In genomic region chr3:122620285-122620931, GRCm38 (mm10) we compare ENCODE assay signal across 8 mouse cellular contexts. TPM values are rescaled to one million over a fixed set of nuclear protein-coding genes. Genes with fewer than 3 reads are reported as not detected.
DNase-seq lines count a peak whose midpoint lies in the region; ATAC-seq and TF ChIP-seq lines count a peak whose summit lies in the region.

No protein-coding gene starts in this region.

- no peaks in the 10 kb centered on the region for H3K9me3 ChIP-seq in forebrain, embryonic 10.5 days
- no peaks in the 10 kb centered on the region for H3K9me3 ChIP-seq in neural tube, embryonic 15.5 days (replicated peaks)

- under 1% methylated on average over 21 of the region's 21 CpGs for WGBS in forebrain, embryonic 10.5 days
- 2% methylated on average over 21 of the region's 21 CpGs for WGBS in lung, adult 2 months
- WGBS in neural tube, embryonic 15.5 days: under 1% methylated on average over 21 of the region's 21 CpGs

- peak overlapping the region; percentile 100 for H3K27ac ChIP-seq in forebrain, embryonic 10.5 days
- H3K27ac ChIP-seq in neural tube, embryonic 15.5 days (replicated peaks): peak overlapping the region; percentile 99

- ATAC-seq in neural tube, embryonic 15.5 days (ENCODE audit: low FRiP score): peak; percentile 46

- no peak for TF ChIP-seq POLR2A in lung, adult 2 months (IDR thresholded peaks at IDR 0.05; ENCODE audit: borderline replicate concordance, extremely low read depth, low read depth, low read length)

- intact Hi-C loops in heart, postnatal 36 days (cut with DNase I): no loop called here

- no peaks in the 10 kb centered on the region for H3K36me3 ChIP-seq in forebrain, embryonic 10.5 days (replicated peaks)
- no peaks in the 10 kb centered on the region for H3K36me3 ChIP-seq in neural tube, embryonic 15.5 days

- DNase-seq in 416B (ENCODE audit: low read depth): peak; percentile 75
- DNase-seq in adipocyte (ENCODE audit: low spot score): peak; percentile 59
- DNase-seq in forebrain, embryonic 10.5 days (ENCODE audit: extremely low spot score, low spot score): peak; percentile 43
- peak; percentile 45 to 52 for DNase-seq in heart, postnatal 36 days
- peak; percentile 52 to 75 for DNase-seq in layer of hippocampus, adult 18-20 months (ENCODE audit: low spot score in 2 of 2)
- peak; percentile 76 for DNase-seq in lung, adult 2 months
- peak; percentile 59 to 64 for DNase-seq in urinary bladder, postnatal 36 days (ENCODE audit: low spot score in 2 of 2)

- H3K4me3 ChIP-seq in forebrain, embryonic 10.5 days: peak overlapping the region; percentile 95
- peak overlapping the region; percentile 93 for H3K4me3 ChIP-seq in lung, adult 2 months (replicated peaks; ENCODE audit: extremely low read depth, low read depth, low read length)
- H3K4me3 ChIP-seq in neural tube, embryonic 15.5 days (replicated peaks): peak overlapping the region; percentile 96

- H3K9ac ChIP-seq in neural tube, embryonic 15.5 days (replicated peaks): peak overlapping the region; percentile 100

- H3K4me2 ChIP-seq in neural tube, embryonic 15.5 days: peak overlapping the region; percentile 88

- peaks cover 35% of the 10 kb centered on the region for H3K4me1 ChIP-seq in forebrain, embryonic 10.5 days
- H3K4me1 ChIP-seq in lung, adult 2 months (ENCODE audit: control insufficient read depth, insufficient read depth, low read length): peaks cover 4% of the 10 kb centered on the region; the same call in 1 of the 2 replicates
- H3K4me1 ChIP-seq in neural tube, embryonic 15.5 days: peaks cover 32% of the 10 kb centered on the region

- no peak for TF ChIP-seq CTCF in lung, adult 2 months (IDR thresholded peaks at IDR 0.05; ENCODE audit: insufficient read depth, low read length)

- H3K27me3 ChIP-seq in forebrain, embryonic 10.5 days (ENCODE audit: poor library complexity, severe bottlenecking): peaks cover 18% of the 10 kb centered on the region; the same call in 1 of the 2 replicates
- H3K27me3 ChIP-seq in neural tube, embryonic 15.5 days (replicated peaks): no peaks in the 10 kb centered on the region

RNA-seq across cellular contexts. Expression of gene Fnbp1l, which starts 0.9 kb away (rescaled TPM):
- 56.5 and 58.7 TPM in 2 replicates for polyA plus RNA-seq in forebrain, embryonic 10.5 days (2016; fragmentation: Nextera tagmentation; extraction: Ambion mirVana)
- total RNA-seq in heart, postnatal 36 days (2021): 10 to 100 TPM; 17.2 to 23.0 TPM
- 10 to 100 TPM; 24.9 to 26.4 TPM for total RNA-seq in layer of hippocampus, adult 18-20 months (2021)
- 20.1 and 40.4 TPM in 2 replicates for polyA plus RNA-seq in lung, adult 2 months (2012; rRNA removed)
- 135 and 147 TPM in 2 replicates for polyA plus RNA-seq in neural tube, embryonic 15.5 days (2015; fragmentation: Nextera tagmentation; extraction: Ambion mirVana)

Comparison
In these comparisons a context has a peak if more than half of its experiments do, and no peak if none do; other contexts are left out.
1. Peak in every context shown above with its lines: DNase-seq, ATAC-seq, H3K4me3 ChIP-seq and H3K27ac ChIP-seq.